Mouse (Mus musculus): ENCODE data around the gene Sass6. TPM values are rescaled to one million over a fixed set of nuclear protein-coding genes. Genes with fewer than 3 reads are reported as not detected.
"Not testable (repeated sequence)": the region's sequence is repeated elsewhere in the genome, so short reads cannot be mapped to it uniquely, and the experiment has no call there.

The Sass6 gene
- total RNA-seq, 1 experiment from 2014 or later, result 5.6 TPM

GRCm38 (mm10) chr3:116632971-116633370 is 38.2 kb downstream of the Sass6 start:
- no peak for DNase-seq

GRCm38 (mm10) chr3:116634091-116634490 is 39.3 kb downstream of the Sass6 start:
- no peak for DNase-seq

GRCm38 (mm10) chr3:116634853-116635252 is 40.1 kb downstream of the Sass6 start:
- DNase-seq, result no peak

GRCm38 (mm10) chr3:116635799-116636198 is 41.0 kb downstream of the Sass6 start:
- no peak for DNase-seq

GRCm38 (mm10) chr3:116637693-116638476 is 43.1 kb downstream of the Sass6 start:
- DNase-seq, result no peak

- no peak for DNase-seq
These were observed 43.8 kb downstream of the Sass6 start for GRCm38 (mm10) chr3:116638572-116638971.

- DNase-seq, result no peak
These were observed 45.2 kb downstream of the Sass6 start for GRCm38 (mm10) chr3:116640024-116640423.

GRCm38 (mm10) chr3:116641811-116642371 is 47.1 kb downstream of the Sass6 start:
- DNase-seq, result no peak

- no peak for DNase-seq
These were observed 47.6 kb downstream of the Sass6 start for GRCm38 (mm10) chr3:116642373-116642772.

- DNase-seq, result no peak
These were observed 51.6 kb downstream of the Sass6 start for GRCm38 (mm10) chr3:116646387-116646786.

- DNase-seq, result no peak
These were observed 54.0 kb downstream of the Sass6 start for GRCm38 (mm10) chr3:116648805-116649204.

- DNase-seq, result no peak
These were observed 55.9 kb downstream of the Sass6 start for GRCm38 (mm10) chr3:116650698-116651097.

GRCm38 (mm10) chr3:116652033-116652446 is 57.3 kb downstream of the Sass6 start:
- DNase-seq, result no peak

- DNase-seq, result no peak
These were observed 58.6 kb downstream of the Sass6 start for GRCm38 (mm10) chr3:116653278-116653945.

GRCm38 (mm10) chr3:116654051-116654450 is 59.3 kb downstream of the Sass6 start:
- not testable (repeated sequence) for DNase-seq

- no peak for DNase-seq
These were observed 61.6 kb downstream of the Sass6 start for GRCm38 (mm10) chr3:116656184-116656965.

- no peak for DNase-seq
These were observed 64.3 kb downstream of the Sass6 start for GRCm38 (mm10) chr3:116658928-116659565.

- DNase-seq, result no peak
These were observed 65.2 kb downstream of the Sass6 start for GRCm38 (mm10) chr3:116659856-116660430.

- DNase-seq, result no peak
These were observed 66.6 kb downstream of the Sass6 start for GRCm38 (mm10) chr3:116661288-116661869.

- DNase-seq, result peak; percentile 71
These were observed 67.2 kb downstream of the Sass6 start for GRCm38 (mm10) chr3:116661870-116662414.

- peak; percentile 100 for DNase-seq
These were observed 67.7 kb downstream of the Sass6 start, which contains the start of gene Mfsd14a for GRCm38 (mm10) chr3:116662463-116662863. Mfsd14a (minus strand) TSS chr3:116662677.

Measured in adrenal gland, postnatal 14 days (tissue).